In genomic region chr2:11496601-11497031, GRCm38 (mm10) we compare ENCODE assay signal across 10 mouse cellular contexts. TPM values are rescaled to one million over a fixed set of nuclear protein-coding genes. Genes with fewer than 3 reads are reported as not detected.
DNase-seq lines count a peak whose midpoint lies in the region; ATAC-seq lines count a peak whose summit lies in the region.
"Had no signal": no experiment of that assay in that cellular context is flagged by ENCODE, and none has a peak within 500 bp of the region (broad histone marks: within the 10 kb centered on the region; RNA-seq: fewer than 3 reads in every experiment).

No protein-coding gene starts in this region.

- H3K4me3 ChIP-seq in hindbrain, embryonic 15.5 days, result no peak overlapping the region
- no peak overlapping the region for H3K4me3 ChIP-seq in hindbrain, embryonic 13.5 days
- H3K4me3 ChIP-seq in neural tube, embryonic 15.5 days (replicated peaks), result no peak overlapping the region
- H3K4me3 ChIP-seq: stomach, embryonic 15.5 days had no signal

- H3K9ac ChIP-seq in hindbrain, embryonic 15.5 days, result no peak overlapping the region
- no peak overlapping the region for H3K9ac ChIP-seq in hindbrain, embryonic 13.5 days
- H3K9ac ChIP-seq in neural tube, embryonic 15.5 days (replicated peaks), result no peak overlapping the region
- H3K9ac ChIP-seq: liver, embryonic 14.5 days; stomach, embryonic 15.5 days had no signal

- peaks cover 18% of the 10 kb centered on the region for H3K36me3 ChIP-seq in hindbrain, embryonic 15.5 days
- peaks cover 29% of the 10 kb centered on the region for H3K36me3 ChIP-seq in hindbrain, embryonic 13.5 days
- peaks cover 27% of the 10 kb centered on the region for H3K36me3 ChIP-seq in neural tube, embryonic 15.5 days

- peaks cover 54% of the 10 kb centered on the region for H3K4me1 ChIP-seq in hindbrain, embryonic 15.5 days (replicated peaks)
- H3K4me1 ChIP-seq in hindbrain, embryonic 13.5 days (replicated peaks), result peaks cover 70% of the 10 kb centered on the region
- peaks cover 51% of the 10 kb centered on the region for H3K4me1 ChIP-seq in neural tube, embryonic 15.5 days

- ATAC-seq in hindbrain, embryonic 15.5 days (ENCODE audit: low FRiP score, low read depth), result no peak
- ATAC-seq in hindbrain, embryonic 13.5 days (ENCODE audit: low FRiP score), result no peak
- peak; percentile 22; the same call in 1 of the 2 replicates for ATAC-seq in frontal cortex, adult (ENCODE audit: low TSS enrichment)
- peak; percentile 17; the same call in 1 of the 2 replicates for ATAC-seq in neutrophil, adult 5-6 weeks (ENCODE audit: extremely low read depth, insufficient number of reproducible peaks, low FRiP score, poor library complexity, severe bottlenecking)
- no peak for ATAC-seq in neural tube, embryonic 15.5 days (ENCODE audit: low FRiP score)

- H3K27me3 ChIP-seq in hindbrain, embryonic 15.5 days, result no peaks in the 10 kb centered on the region
- H3K27me3 ChIP-seq in hindbrain, embryonic 13.5 days, result no peaks in the 10 kb centered on the region
- H3K27me3 ChIP-seq in neural tube, embryonic 15.5 days (replicated peaks), result no peaks in the 10 kb centered on the region
- H3K27me3 ChIP-seq: stomach, embryonic 15.5 days had no signal

- WGBS in hindbrain, embryonic 15.5 days, result 86% methylated on average over 3 of the region's 3 CpGs
- WGBS in hindbrain, embryonic 13.5 days, result 90% methylated on average over 3 of the region's 3 CpGs
- WGBS in neural tube, embryonic 15.5 days, result 79% methylated on average over 3 of the region's 3 CpGs

- H3K27ac ChIP-seq in hindbrain, embryonic 15.5 days (replicated peaks), result no peak overlapping the region
- H3K27ac ChIP-seq in hindbrain, embryonic 13.5 days, result no peak overlapping the region
- no peak overlapping the region for H3K27ac ChIP-seq in neural tube, embryonic 15.5 days (replicated peaks)
- H3K27ac ChIP-seq: liver, embryonic 14.5 days; stomach, embryonic 15.5 days had no signal

- peak; percentile 27 for DNase-seq in left cerebral cortex, adult 11 months (ENCODE audit: low spot score)
- DNase-seq in urinary bladder, postnatal 10 days (ENCODE audit: low spot score), result no peak
- no peak for DNase-seq in cerebellum, adult 11 months

- H3K4me2 ChIP-seq in hindbrain, embryonic 15.5 days, result peak overlapping the region; percentile 18
- H3K4me2 ChIP-seq in hindbrain, embryonic 13.5 days, result no peak overlapping the region
- H3K4me2 ChIP-seq in neural tube, embryonic 15.5 days, result no peak overlapping the region
- H3K4me2 ChIP-seq: stomach, embryonic 15.5 days had no signal

- no peaks in the 10 kb centered on the region for H3K9me3 ChIP-seq in hindbrain, embryonic 15.5 days
- H3K9me3 ChIP-seq in hindbrain, embryonic 13.5 days, result no peaks in the 10 kb centered on the region
- H3K9me3 ChIP-seq in neural tube, embryonic 15.5 days (replicated peaks), result no peaks in the 10 kb centered on the region
- H3K9me3 ChIP-seq: stomach, embryonic 15.5 days had no signal

RNA-seq across cellular contexts. Expression of gene Pfkfb3, which starts 57.3 kb away (rescaled TPM):
- polyA plus RNA-seq in hindbrain, embryonic 15.5 days (2015; fragmentation: Nextera tagmentation; extraction: Ambion mirVana), result 32.3 and 33.7 TPM in 2 replicates
- 27.3 and 27.5 TPM in 2 replicates for polyA plus RNA-seq in hindbrain, embryonic 13.5 days (2015; fragmentation: Nextera tagmentation; extraction: Ambion mirVana)
- total RNA-seq in neutrophil, adult 5-6 weeks (2017), result 46.0 TPM in 2 replicates
- polyA plus RNA-seq in neural tube, embryonic 15.5 days (2015; fragmentation: Nextera tagmentation; extraction: Ambion mirVana), result 26.5 and 29.8 TPM in 2 replicates

Comparison
In these comparisons a context has a peak if more than half of its experiments do, and no peak if none do; other contexts are left out.
1. ATAC-seq: peak in frontal cortex, adult (single experiment) and neutrophil, adult 5-6 weeks (single experiment); none in hindbrain, embryonic 15.5 days (single experiment), hindbrain, embryonic 13.5 days (single experiment) and neural tube, embryonic 15.5 days (single experiment).